Comparison of ENCODE assay signal across 12 mouse cellular contexts in the genomic region with DNA sequence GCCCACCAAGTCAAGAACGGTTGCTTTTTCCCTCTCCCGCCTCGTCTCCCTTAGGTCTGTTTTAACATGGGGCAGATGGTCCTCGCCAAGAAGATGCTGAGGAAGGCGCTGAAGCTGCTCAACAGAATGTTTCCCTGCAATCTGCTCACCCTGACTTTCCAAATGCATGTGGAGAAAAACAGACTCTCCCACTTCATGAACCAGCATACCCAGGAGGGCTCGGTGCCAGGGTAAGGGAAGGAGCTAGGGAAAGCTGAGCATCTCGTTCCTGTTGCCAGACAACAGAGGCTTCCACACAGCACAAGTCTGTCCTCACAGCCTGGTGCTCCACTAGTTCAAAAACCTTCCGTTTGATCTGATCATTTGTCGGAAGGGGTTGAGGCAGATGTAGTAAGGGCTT.
A peak's percentile ranks its signal among the peaks of the same experiment; 100 is the strongest.
DNase-seq lines count a peak whose midpoint lies in the region; ATAC-seq and TF ChIP-seq lines count a peak whose summit lies in the region.
"Had no signal": no experiment of that assay in that cellular context is flagged by ENCODE, and none has a peak within 500 bp of the region (broad histone marks: within the 10 kb centered on the region; RNA-seq: fewer than 3 reads in every experiment).

No protein-coding gene starts in this region.

- H3K9me3 ChIP-seq in forebrain, embryonic 15.5 days: no peaks in the 10 kb centered on the region
- H3K9me3 ChIP-seq in forebrain, embryonic 12.5 days: no peaks in the 10 kb centered on the region
- H3K9me3 ChIP-seq: embryonic facial prominence, embryonic 13.5 days; midbrain, embryonic 15.5 days had no signal

- TF ChIP-seq CTCF in left cerebral cortex, adult 2 months (IDR thresholded peaks at IDR 0.05): no peak

- H3K27me3 ChIP-seq in forebrain, embryonic 15.5 days: no peaks in the 10 kb centered on the region
- H3K27me3 ChIP-seq in forebrain, embryonic 12.5 days: no peaks in the 10 kb centered on the region
- H3K27me3 ChIP-seq: embryonic facial prominence, embryonic 13.5 days; midbrain, embryonic 15.5 days had no signal

- no peak overlapping the region for H3K4me3 ChIP-seq in forebrain, embryonic 15.5 days
- no peak overlapping the region for H3K4me3 ChIP-seq in forebrain, embryonic 12.5 days (replicated peaks)
- no peak overlapping the region for H3K4me3 ChIP-seq in left cerebral cortex, adult 2 months
- H3K4me3 ChIP-seq: embryonic facial prominence, embryonic 13.5 days; heart, adult 2 months; midbrain, embryonic 15.5 days had no signal

- no peaks in the 10 kb centered on the region for H3K4me1 ChIP-seq in forebrain, embryonic 15.5 days
- no peaks in the 10 kb centered on the region for H3K4me1 ChIP-seq in forebrain, embryonic 12.5 days
- H3K4me1 ChIP-seq: embryonic facial prominence, embryonic 13.5 days; midbrain, embryonic 15.5 days had no signal

- H3K27ac ChIP-seq in forebrain, embryonic 15.5 days (replicated peaks): no peak overlapping the region
- no peak overlapping the region for H3K27ac ChIP-seq in forebrain, embryonic 12.5 days
- H3K27ac ChIP-seq in left cerebral cortex, adult 2 months: peak overlapping the region; percentile 69
- H3K27ac ChIP-seq: embryonic facial prominence, embryonic 13.5 days; heart, adult 2 months; midbrain, embryonic 15.5 days had no signal

- no peaks in the 10 kb centered on the region for H3K36me3 ChIP-seq in forebrain, embryonic 15.5 days
- no peaks in the 10 kb centered on the region for H3K36me3 ChIP-seq in forebrain, embryonic 12.5 days (replicated peaks)
- H3K36me3 ChIP-seq: embryonic facial prominence, embryonic 13.5 days; midbrain, embryonic 15.5 days had no signal

- intact Hi-C loops in left cerebral cortex, adult 2 months (cut with DNase I): no loop called here

- no peak overlapping the region for H3K4me2 ChIP-seq in forebrain, embryonic 15.5 days (replicated peaks)
- H3K4me2 ChIP-seq in forebrain, embryonic 12.5 days: no peak overlapping the region
- H3K4me2 ChIP-seq: embryonic facial prominence, embryonic 13.5 days; lung, embryonic 14.5 days; midbrain, embryonic 15.5 days had no signal

- 72% methylated on average over 9 of the region's 9 CpGs for WGBS in forebrain, embryonic 15.5 days
- 95% methylated on average over 9 of the region's 9 CpGs for WGBS in forebrain, embryonic 12.5 days

- DNase-seq in frontal cortex, postnatal 14 days (ENCODE audit: low spot score in 2 of 2): peak; percentile 67 to 79
- DNase-seq in left cerebral cortex, adult 2 months (ENCODE audit: extremely low spot score in 1 of 2, low spot score in 2 of 2): peak; percentile 50 to 74
- DNase-seq in telencephalon, adult 2 months (ENCODE audit: low read depth, low spot score): peak; percentile 93
- no peak for DNase-seq in heart, postnatal 4 days
- DNase-seq in spleen, postnatal 4 days (ENCODE audit: low spot score in 2 of 2): no peak
- DNase-seq: heart, adult 2 months; lung, embryonic 14.5 days had no signal

- ATAC-seq in forebrain, embryonic 15.5 days (replicated peaks): peak; percentile 91
- ATAC-seq in forebrain, embryonic 12.5 days (ENCODE audit: low FRiP score): no peak
- no peak for ATAC-seq in CD4-positive, CD25-positive, alpha-beta regulatory T cell, adult 4 months
- ATAC-seq: midbrain, embryonic 15.5 days had no signal

- H3K9ac ChIP-seq in forebrain, embryonic 15.5 days (replicated peaks): no peak overlapping the region
- no peak overlapping the region for H3K9ac ChIP-seq in forebrain, embryonic 12.5 days
- H3K9ac ChIP-seq: embryonic facial prominence, embryonic 13.5 days; lung, embryonic 14.5 days; midbrain, embryonic 15.5 days had no signal

Comparison
In these comparisons a context has a peak if more than half of its experiments do, and no peak if none do; other contexts are left out.
1. DNase-seq: peak in frontal cortex, postnatal 14 days (2 of 2), left cerebral cortex, adult 2 months (2 of 2) and telencephalon, adult 2 months (single experiment); none in heart, postnatal 4 days (single experiment) and spleen, postnatal 4 days (0 of 2).